Comparison of ENCODE assay signal across 37 mouse cellular contexts in genomic region chr6:119251704-119252103, GRCm38 (mm10). TPM values are rescaled to one million over a fixed set of nuclear protein-coding genes. Genes with fewer than 3 reads are reported as not detected.
"Had no signal": no experiment of that assay in that cellular context is flagged by ENCODE, and none has a peak within 500 bp of the region (broad histone marks: within the 10 kb centered on the region; RNA-seq: fewer than 3 reads in every experiment).

No protein-coding gene starts in this region.

- H3K27ac ChIP-seq: heart, embryonic 13.5 days; heart, embryonic 15.5 days; hindbrain, embryonic 10.5 days; hindbrain, embryonic 12.5 days; hindbrain, embryonic 13.5 days; hindbrain, embryonic 14.5 days; hindbrain, embryonic 15.5 days; hindbrain, postnatal 0 days; intestine, embryonic 15.5 days; kidney, embryonic 15.5 days; kidney, postnatal 0 days; layer of hippocampus, adult 2 months; left cerebral cortex, adult 2 months had no signal

- H3K4me1 ChIP-seq: heart, embryonic 12.5 days; heart, embryonic 13.5 days; heart, embryonic 15.5 days; hindbrain, embryonic 10.5 days; hindbrain, embryonic 12.5 days; hindbrain, embryonic 13.5 days; hindbrain, embryonic 15.5 days; intestine, embryonic 15.5 days; kidney, embryonic 15.5 days had no signal

- DNase-seq: heart, postnatal 10 days; heart, postnatal 14 days; heart, postnatal 36 days; heart, postnatal 4 days; kidney, adult 11 months; kidney, adult 18-20 months; kidney, adult 2 months; kidney, adult 8-10 months; kidney, adult 9 months; kidney, postnatal 10 days; kidney, postnatal 14 days; kidney, postnatal 25 days; kidney, postnatal 36 days; kidney, postnatal 4 days; layer of hippocampus, adult 9-11 months; layer of hippocampus, postnatal 36 days had no signal

- H3K4me2 ChIP-seq: heart, embryonic 12.5 days; heart, embryonic 13.5 days; heart, embryonic 15.5 days; hindbrain, embryonic 12.5 days; hindbrain, embryonic 13.5 days; hindbrain, embryonic 14.5 days; hindbrain, embryonic 15.5 days; intestine, embryonic 15.5 days; kidney, embryonic 15.5 days had no signal

- H3K9ac ChIP-seq: heart, embryonic 12.5 days; heart, embryonic 13.5 days; heart, embryonic 15.5 days; hindbrain, embryonic 12.5 days; hindbrain, embryonic 13.5 days; hindbrain, embryonic 14.5 days; hindbrain, embryonic 15.5 days; intestine, embryonic 15.5 days; kidney, embryonic 15.5 days had no signal

- H3K36me3 ChIP-seq: heart, embryonic 12.5 days; heart, embryonic 13.5 days; heart, embryonic 15.5 days; hindbrain, embryonic 10.5 days; hindbrain, embryonic 12.5 days; hindbrain, embryonic 13.5 days; hindbrain, embryonic 15.5 days; intestine, embryonic 15.5 days; kidney, embryonic 15.5 days had no signal

- H3K4me3 ChIP-seq: heart, embryonic 12.5 days; heart, embryonic 13.5 days; heart, embryonic 15.5 days; hindbrain, embryonic 10.5 days; hindbrain, embryonic 12.5 days; hindbrain, embryonic 13.5 days; hindbrain, embryonic 15.5 days; intestine, embryonic 15.5 days; kidney, embryonic 15.5 days; layer of hippocampus, adult 2 months; left cerebral cortex, adult 2 months had no signal

- H3K27me3 ChIP-seq: heart, embryonic 12.5 days; heart, embryonic 13.5 days; heart, embryonic 15.5 days; hindbrain, embryonic 12.5 days; hindbrain, embryonic 13.5 days; hindbrain, embryonic 15.5 days; intestine, embryonic 15.5 days; kidney, embryonic 15.5 days had no signal

- H3K9me3 ChIP-seq: heart, embryonic 13.5 days; heart, embryonic 15.5 days; hindbrain, embryonic 10.5 days; hindbrain, embryonic 12.5 days; hindbrain, embryonic 13.5 days; hindbrain, embryonic 15.5 days; intestine, embryonic 15.5 days; kidney, embryonic 15.5 days had no signal

RNA-seq across cellular contexts. Expression of gene Cacna2d4, which starts 15.4 kb away (rescaled TPM):
- total RNA-seq: heart, postnatal 10 days; heart, postnatal 25 days; heart, postnatal 36 days; heart, postnatal 4 days had no signal
- polyA plus RNA-seq: heart, embryonic 12.5 days; heart, embryonic 13.5 days; heart, embryonic 14.5 days; heart, embryonic 15.5 days; heart, postnatal 0 days; intestine, embryonic 14.5 days; kidney, embryonic 14.5 days; kidney, embryonic 16.5 days; kidney, postnatal 0 days had no signal

RNA-seq across cellular contexts. Expression of gene Cacna1c, which starts 55.5 kb away (rescaled TPM):
- total RNA-seq: hematopoietic stem cell, adult 5-6 weeks had no signal
